Comparison of ENCODE assay signal across 13 mouse cellular contexts in the genomic region with DNA sequence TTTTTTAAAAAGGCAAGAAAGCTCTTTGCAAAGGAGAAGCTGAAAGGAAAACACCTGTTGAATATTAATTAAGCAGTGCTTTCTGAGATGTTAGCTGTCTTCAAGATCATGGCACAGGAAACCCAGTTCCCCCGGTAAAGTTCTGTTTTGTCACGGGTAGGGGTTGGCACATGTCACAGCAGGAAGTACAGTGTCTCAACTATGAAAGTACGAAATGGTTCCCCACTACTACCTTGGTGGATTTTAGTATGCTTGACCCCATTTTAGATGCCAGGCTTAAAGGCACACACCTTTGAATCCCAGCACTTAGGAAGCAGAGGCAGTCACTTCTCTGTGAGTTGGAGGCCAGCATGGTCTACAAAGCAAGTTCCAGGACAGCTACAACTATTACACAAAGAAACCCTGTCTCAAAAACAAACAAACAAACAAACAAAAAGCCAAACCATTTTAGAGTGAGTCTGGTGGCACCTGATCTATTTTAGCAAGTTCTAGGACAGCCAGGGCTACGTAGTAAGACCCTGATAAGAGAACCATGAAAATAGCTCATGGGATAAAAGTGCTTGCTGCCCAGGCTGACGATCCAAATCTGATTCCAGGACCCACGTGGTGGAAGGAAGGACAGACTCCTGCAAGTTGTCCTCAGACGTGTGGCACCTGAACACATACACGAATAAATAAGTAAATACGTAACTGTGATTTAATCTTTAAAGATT. TPM values are rescaled to one million over a fixed set of nuclear protein-coding genes. Genes with fewer than 3 reads are reported as not detected.
DNase-seq lines count a peak whose midpoint lies in the region; ATAC-seq and TF ChIP-seq lines count a peak whose summit lies in the region.
"Had no signal": no experiment of that assay in that cellular context is flagged by ENCODE, and none has a peak within 500 bp of the region (broad histone marks: within the 10 kb centered on the region; RNA-seq: fewer than 3 reads in every experiment).

No protein-coding gene starts in this region.

- H3K9ac ChIP-seq in kidney, embryonic 15.5 days = no peak overlapping the region
- H3K9ac ChIP-seq in liver, embryonic 15.5 days = no peak overlapping the region
- H3K9ac ChIP-seq in stomach, postnatal 0 days (ENCODE audit: low read length) = no peak overlapping the region
- H3K9ac ChIP-seq: hindbrain, embryonic 13.5 days had no signal

- no peak overlapping the region for H3K4me3 ChIP-seq in kidney, embryonic 15.5 days (replicated peaks)
- H3K4me3 ChIP-seq in bone marrow, adult 2 months (replicated peaks; ENCODE audit: control insufficient read depth, low read depth, low read length) = no peak overlapping the region
- H3K4me3 ChIP-seq in liver, embryonic 15.5 days (replicated peaks) = no peak overlapping the region
- no peak overlapping the region for H3K4me3 ChIP-seq in stomach, postnatal 0 days (ENCODE audit: low read depth, low read length)
- H3K4me3 ChIP-seq: forebrain, embryonic 10.5 days; hindbrain, embryonic 13.5 days had no signal

- peaks cover 24% of the 10 kb centered on the region for H3K4me1 ChIP-seq in kidney, embryonic 15.5 days
- H3K4me1 ChIP-seq in bone marrow, adult 2 months (ENCODE audit: control insufficient read depth, insufficient read depth, low read length) = peaks cover 1% of the 10 kb centered on the region; the same call in 1 of the 2 replicates
- 0 out of 2 replicates have a peak, but pooled peaks cover 16% of the 10 kb centered on the region for H3K4me1 ChIP-seq in liver, embryonic 15.5 days (replicated peaks)
- H3K4me1 ChIP-seq in stomach, postnatal 0 days (replicated peaks; ENCODE audit: control insufficient read depth, insufficient read depth) = no peaks in the 10 kb centered on the region

- H3K36me3 ChIP-seq in kidney, embryonic 15.5 days = no peaks in the 10 kb centered on the region
- no peaks in the 10 kb centered on the region for H3K36me3 ChIP-seq in liver, embryonic 15.5 days (replicated peaks)
- no peaks in the 10 kb centered on the region for H3K36me3 ChIP-seq in stomach, postnatal 0 days (ENCODE audit: control insufficient read depth, insufficient read depth, low read length)
- H3K36me3 ChIP-seq: forebrain, embryonic 10.5 days; hindbrain, embryonic 13.5 days had no signal

- no peak for TF ChIP-seq CTCF in bone marrow, adult 2 months (IDR thresholded peaks at IDR 0.05; ENCODE audit: control insufficient read depth, insufficient read depth, low read length)
- TF ChIP-seq CTCF in stomach, postnatal 0 days (IDR thresholded peaks at IDR 0.05; ENCODE audit: low read depth) = no peak

- no peak for DNase-seq in kidney, postnatal 36 days
- peak; percentile 78 for DNase-seq in CD4-positive helper T cell, adult 2 months (ENCODE audit: low read depth, low spot score)
- DNase-seq in embryo, embryonic 11 days = no peak
- DNase-seq in stomach, postnatal 0 days (ENCODE audit: low spot score) = no peak
- DNase-seq in embryo, embryonic 9.5 days (ENCODE audit: extremely low spot score) = no peak
- DNase-seq: cerebellum, adult 9-10 months; right cerebral cortex, postnatal 4 days had no signal

- 73% methylated on average over 9 of the region's 9 CpGs for WGBS in kidney, embryonic 15.5 days
- 49% methylated on average over 9 of the region's 9 CpGs for WGBS in bone marrow, adult 2 months
- WGBS in liver, embryonic 15.5 days (ENCODE audit: insufficient replicate concordance) = 41% methylated on average over 9 of the region's 9 CpGs
- WGBS in stomach, postnatal 0 days = 58% methylated on average over 9 of the region's 9 CpGs

- H3K27ac ChIP-seq in kidney, embryonic 15.5 days = 0 out of 2 replicates have a peak overlapping the region, but pooled peaks have one; percentile 14
- peak overlapping the region; percentile 24; the same call in 1 of the 2 replicates for H3K27ac ChIP-seq in bone marrow, adult 2 months (ENCODE audit: control insufficient read depth, insufficient read depth, low read depth, low read length, poor library complexity)
- 0 out of 2 replicates have a peak overlapping the region, but pooled peaks have one; percentile 29 for H3K27ac ChIP-seq in liver, embryonic 15.5 days (replicated peaks)
- H3K27ac ChIP-seq in stomach, postnatal 0 days (replicated peaks) = no peak overlapping the region
- H3K27ac ChIP-seq: forebrain, embryonic 10.5 days; hindbrain, embryonic 13.5 days; macrophage had no signal

- ATAC-seq in kidney, embryonic 15.5 days (replicated peaks; ENCODE audit: low FRiP score) = no peak
- ATAC-seq in liver, embryonic 15.5 days (ENCODE audit: insufficient read depth) = no peak
- ATAC-seq in stomach, postnatal 0 days (ENCODE audit: low FRiP score, low TSS enrichment) = no peak

- no peak for TF ChIP-seq POLR2A in bone marrow, adult 2 months (IDR thresholded peaks at IDR 0.05; ENCODE audit: borderline replicate concordance, control insufficient read depth, low read depth, low read length)

- no peaks in the 10 kb centered on the region for H3K9me3 ChIP-seq in kidney, embryonic 15.5 days (replicated peaks)
- no peaks in the 10 kb centered on the region for H3K9me3 ChIP-seq in liver, embryonic 15.5 days (replicated peaks)
- H3K9me3 ChIP-seq in stomach, postnatal 0 days (ENCODE audit: control insufficient read depth, low read length) = no peaks in the 10 kb centered on the region
- H3K9me3 ChIP-seq: forebrain, embryonic 10.5 days; hindbrain, embryonic 13.5 days had no signal

- TF ChIP-seq EP300 in stomach, postnatal 0 days (optimal IDR thresholded peaks at IDR 0.05) = no peak

- H3K4me2 ChIP-seq in kidney, embryonic 15.5 days = no peak overlapping the region
- 0 out of 2 replicates have a peak overlapping the region, but pooled peaks have one; percentile 21 for H3K4me2 ChIP-seq in liver, embryonic 15.5 days
- H3K4me2 ChIP-seq in stomach, postnatal 0 days (replicated peaks; ENCODE audit: low read depth) = no peak overlapping the region
- H3K4me2 ChIP-seq: hindbrain, embryonic 13.5 days had no signal

- H3K27me3 ChIP-seq in kidney, embryonic 15.5 days = no peaks in the 10 kb centered on the region
- 0 out of 2 replicates have a peak, but pooled peaks cover 9% of the 10 kb centered on the region for H3K27me3 ChIP-seq in liver, embryonic 15.5 days
- no peaks in the 10 kb centered on the region for H3K27me3 ChIP-seq in stomach, postnatal 0 days (ENCODE audit: control insufficient read depth, insufficient read depth, low read length)

RNA-seq across cellular contexts. Expression of gene Galm, which starts 3.6 kb away (rescaled TPM):
- polyA plus RNA-seq in kidney, embryonic 15.5 days (2015; fragmentation: Nextera tagmentation; extraction: Ambion mirVana) = 18.2 and 20.8 TPM in 2 replicates
- 0.56 and 5.2 TPM in 2 replicates for polyA plus RNA-seq in bone marrow, adult 2 months (2011; ENCODE audit: insufficient read depth, insufficient read length, low replicate concordance, missing spikeins)
- 31.9 and 35.9 TPM in 2 replicates for polyA plus RNA-seq in liver, embryonic 15.5 days (2015; fragmentation: Nextera tagmentation; extraction: Ambion mirVana)
- polyA plus RNA-seq in stomach, postnatal 0 days (2015; fragmentation: Nextera tagmentation; extraction: Ambion mirVana) = 31.6 and 34.3 TPM in 2 replicates
